Mouse (Mus musculus) left cerebral cortex, adult 8-10 months (tissue): ENCODE results near the gene Ccdc124. TPM values are rescaled to one million over a fixed set of nuclear protein-coding genes. Genes with fewer than 3 reads are reported as not detected.

ENCODE experiments used
- DNase-seq, 2 experiments: peaks; one replicate each; pipeline ENCODE4 v3.0.0; 2022; ENCODE audit warnings: low spot score in 2 of 2
- total RNA-seq, 4 experiments: library from RNA; stranded (reverse); gene quantifications; 2 replicates each; pipeline ENCODE4 v1.2.4; 2022

Gene Ccdc124
- total RNA-seq, 4 experiments from 2014 or later, result 76.5 to 94.5 (median 85.6) TPM

GRCm38 (mm10) chr8:70871195-70871807 lies 2.4 kb downstream of the Ccdc124 start:
- DNase-seq, result no peak

- peak; percentile 63 to 73 for DNase-seq
Measured at GRCm38 (mm10) chr8:70869601-70870041, 4.1 kb downstream of the Ccdc124 start.

GRCm38 (mm10) chr8:70869199-70869571 lies 4.5 kb downstream of the Ccdc124 start:
- no peak for DNase-seq

GRCm38 (mm10) chr8:70868559-70869198 lies 5.1 kb downstream of the Ccdc124 start:
- no peak for DNase-seq

- DNase-seq, result no peak
Measured at GRCm38 (mm10) chr8:70866566-70866965, 7.2 kb downstream of the Ccdc124 start.

- DNase-seq, result no peak
Measured at GRCm38 (mm10) chr8:70866001-70866520, 7.7 kb downstream of the Ccdc124 start.

- peak; percentile 95 to 99 for DNase-seq
Measured at GRCm38 (mm10) chr8:70865350-70866000, 8.3 kb downstream of the Ccdc124 start.

GRCm38 (mm10) chr8:70864712-70865221 lies 9.0 kb downstream of the Ccdc124 start:
- no peak for DNase-seq

GRCm38 (mm10) chr8:70863956-70864711 lies 9.6 kb downstream of the Ccdc124 start:
- DNase-seq, result no peak

GRCm38 (mm10) chr8:70862824-70863641 lies 10.7 kb downstream of the Ccdc124 start, which contains the start of gene Kcnn1:
TSS of gene Kcnn1 (minus strand) at chr8:70863258.
- no peak for DNase-seq

- no peak for DNase-seq
Measured at GRCm38 (mm10) chr8:70857516-70857915, 16.2 kb downstream of the Ccdc124 start.

- peak; percentile 48 to 78 for DNase-seq
Measured at GRCm38 (mm10) chr8:70856541-70857197, 17.1 kb downstream of the Ccdc124 start.

- DNase-seq, result no peak
Measured at GRCm38 (mm10) chr8:70856028-70856427, 17.7 kb downstream of the Ccdc124 start.

- DNase-seq, result no peak
Measured at GRCm38 (mm10) chr8:70853863-70854262, 19.9 kb downstream of the Ccdc124 start.

- DNase-seq, result no peak
Measured at GRCm38 (mm10) chr8:70852595-70853231, 21.0 kb downstream of the Ccdc124 start.

GRCm38 (mm10) chr8:70851837-70852236 lies 21.9 kb downstream of the Ccdc124 start:
- DNase-seq, result no peak

GRCm38 (mm10) chr8:70850947-70851346 lies 22.8 kb downstream of the Ccdc124 start:
- DNase-seq, result no peak

- DNase-seq, result no peak
Measured at GRCm38 (mm10) chr8:70850132-70850845, 23.4 kb downstream of the Ccdc124 start.
